8 mouse cellular contexts compared by ENCODE assay signal in the genomic region with DNA sequence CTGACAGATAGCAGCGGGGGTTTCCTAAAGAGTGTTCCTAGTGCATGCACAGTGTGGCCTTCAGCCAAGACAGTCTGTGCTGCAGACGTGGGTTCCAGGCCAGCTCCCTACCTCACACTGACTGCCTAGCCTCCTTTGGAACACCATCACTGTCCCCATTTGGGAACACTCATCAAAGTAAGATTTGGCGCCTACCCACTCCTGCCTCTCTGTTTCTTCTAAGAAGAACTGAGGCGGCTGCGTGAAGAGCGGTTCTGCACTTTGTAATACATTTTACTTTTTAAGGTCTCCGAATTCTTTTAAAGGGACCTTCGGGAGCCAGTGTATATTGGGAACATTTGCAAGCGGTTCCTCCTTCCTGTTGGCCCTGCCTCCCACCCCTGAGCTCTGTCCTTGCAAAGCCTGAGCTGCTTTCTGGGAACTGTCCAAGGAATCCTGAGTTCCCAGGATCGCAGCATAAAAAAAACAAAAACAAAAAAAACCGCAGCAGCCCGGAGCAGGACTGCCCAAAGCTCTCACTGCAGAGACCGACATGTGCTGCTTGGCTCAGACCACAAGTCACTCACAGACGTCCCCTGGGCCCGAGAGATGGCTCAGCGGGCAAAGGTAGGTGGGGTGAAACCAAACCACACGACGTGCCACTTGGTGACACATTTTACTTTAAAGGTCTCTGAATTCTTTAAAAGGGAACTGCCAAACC. TPM values are rescaled to one million over a fixed set of nuclear protein-coding genes. Genes with fewer than 3 reads are reported as not detected.
DNase-seq lines count a peak whose midpoint lies in the region; ATAC-seq lines count a peak whose summit lies in the region.

No protein-coding gene starts in this region.

- no peaks in the 10 kb centered on the region for H3K36me3 ChIP-seq in midbrain, embryonic 13.5 days
- no peaks in the 10 kb centered on the region for H3K36me3 ChIP-seq in midbrain, embryonic 10.5 days
- H3K36me3 ChIP-seq in kidney, embryonic 15.5 days, result no peaks in the 10 kb centered on the region

- peaks cover 17% of the 10 kb centered on the region; the same call in 1 of the 2 replicates for H3K27me3 ChIP-seq in midbrain, embryonic 13.5 days
- H3K27me3 ChIP-seq in midbrain, embryonic 10.5 days (ENCODE audit: low read depth, poor library complexity, severe bottlenecking), result peaks cover 38% of the 10 kb centered on the region
- H3K27me3 ChIP-seq in kidney, embryonic 15.5 days, result 0 out of 2 replicates have a peak, but pooled peaks cover 7% of the 10 kb centered on the region

- WGBS in midbrain, embryonic 13.5 days, result 55% methylated on average over 18 of the region's 18 CpGs
- WGBS in midbrain, embryonic 10.5 days, result 57% methylated on average over 18 of the region's 18 CpGs
- WGBS in kidney, embryonic 15.5 days, result 35% methylated on average over 18 of the region's 18 CpGs

- no peak for ATAC-seq in midbrain, embryonic 13.5 days
- ATAC-seq in granulocyte monocyte progenitor cell, adult 5-6 weeks (replicated peaks; ENCODE audit: poor library complexity, severe bottlenecking), result peak; percentile 34
- no peak; the same call in 1 of the 2 replicates for ATAC-seq in kidney, embryonic 15.5 days (replicated peaks; ENCODE audit: low FRiP score)
- ATAC-seq in monocyte, adult 5-6 weeks (replicated peaks; ENCODE audit: insufficient number of reproducible peaks, low FRiP score, low TSS enrichment, poor library complexity, severe bottlenecking), result peak; percentile 57

- H3K27ac ChIP-seq in midbrain, embryonic 13.5 days, result 0 out of 2 replicates have a peak overlapping the region, but pooled peaks have one; percentile 25
- H3K27ac ChIP-seq in midbrain, embryonic 10.5 days (replicated peaks), result no peak overlapping the region
- H3K27ac ChIP-seq in kidney, embryonic 15.5 days, result peak overlapping the region; percentile 75

- DNase-seq in adrenal gland, adult 2 months, result peak; percentile 63
- no peak for DNase-seq in adrenal gland, postnatal 4 days (ENCODE audit: low spot score in 2 of 2)
- no peak for DNase-seq in midbrain, embryonic 10.5 days (ENCODE audit: low spot score)
- no peak for DNase-seq in adipocyte (ENCODE audit: low spot score)

- H3K4me1 ChIP-seq in midbrain, embryonic 13.5 days (replicated peaks), result peaks cover 20% of the 10 kb centered on the region
- peaks cover 27% of the 10 kb centered on the region for H3K4me1 ChIP-seq in midbrain, embryonic 10.5 days
- H3K4me1 ChIP-seq in kidney, embryonic 15.5 days, result peaks cover 58% of the 10 kb centered on the region

- no peak overlapping the region for H3K9ac ChIP-seq in midbrain, embryonic 13.5 days (replicated peaks)
- no peak overlapping the region for H3K9ac ChIP-seq in kidney, embryonic 15.5 days

- no peak overlapping the region for H3K4me2 ChIP-seq in midbrain, embryonic 13.5 days (replicated peaks)
- H3K4me2 ChIP-seq in kidney, embryonic 15.5 days, result peak overlapping the region; percentile 27; the same call in 1 of the 2 replicates

- H3K4me3 ChIP-seq in midbrain, embryonic 13.5 days (replicated peaks), result no peak overlapping the region
- H3K4me3 ChIP-seq in midbrain, embryonic 10.5 days, result no peak overlapping the region
- H3K4me3 ChIP-seq in kidney, embryonic 15.5 days (replicated peaks), result no peak overlapping the region

- H3K9me3 ChIP-seq in midbrain, embryonic 13.5 days, result no peaks in the 10 kb centered on the region
- no peaks in the 10 kb centered on the region for H3K9me3 ChIP-seq in midbrain, embryonic 10.5 days (replicated peaks)
- no peaks in the 10 kb centered on the region for H3K9me3 ChIP-seq in kidney, embryonic 15.5 days (replicated peaks)

RNA-seq across cellular contexts. Expression of a gene that starts 6.4 kb away (rescaled TPM):
- 1 to 10 TPM; 3.5 to 5.3 TPM for total RNA-seq in adrenal gland, adult 2 months (2021)
- 9.9 and 10.0 TPM in 2 replicates for polyA plus RNA-seq in adrenal gland, adult 2 months (2012; rRNA removed)
- total RNA-seq in adrenal gland, postnatal 4 days (2021), result 10 to 100 TPM in 1 of 2 experiments, 1 to 10 TPM in 1; 7.8 to 11.3 TPM
- polyA plus RNA-seq in midbrain, embryonic 13.5 days (2015; fragmentation: Nextera tagmentation; extraction: Ambion mirVana), result 5.7 and 6.4 TPM in 2 replicates
- 13.3 and 13.6 TPM in 2 replicates for polyA plus RNA-seq in midbrain, embryonic 10.5 days (2016; fragmentation: Nextera tagmentation; extraction: Ambion mirVana)
- 0.41 TPM in 1 of 2 replicates, not detected in the other for total RNA-seq in granulocyte monocyte progenitor cell, adult 5-6 weeks (2014; fragmentation: Nextera tagmentation)
- total RNA-seq in granulocyte monocyte progenitor cell, adult 5-6 weeks (2017), result 1.1 TPM in 1 of 2 replicates, not detected in the other
- polyA plus RNA-seq in kidney, embryonic 15.5 days (2015; fragmentation: Nextera tagmentation; extraction: Ambion mirVana), result 29.1 and 29.5 TPM in 2 replicates
- total RNA-seq in monocyte, adult 5-6 weeks (2017), result 57.2 to 77.8 TPM (median 58.7 TPM) in 3 replicates

Comparison
In these comparisons a context has a peak if more than half of its experiments do, and no peak if none do; other contexts are left out.
1. ATAC-seq: peak in granulocyte monocyte progenitor cell, adult 5-6 weeks (single experiment) and monocyte, adult 5-6 weeks (single experiment); none in midbrain, embryonic 13.5 days (single experiment) and kidney, embryonic 15.5 days (single experiment).